Mouse (Mus musculus): ENCODE measurements at regions not wholly inside any gene's neighbourhood (a gene's known extent, or its start where the extent isn't known, plus 50 kb on each side); places are given as distances from the start of the nearest gene placed in this dataset.

- TF ChIP-seq CTCF (IDR thresholded peaks at IDR 0.05; ENCODE audit: control insufficient read depth, insufficient read depth, insufficient replicate concordance, low read depth, low read length) (no peak), POLR2A (IDR thresholded peaks at IDR 0.05; ENCODE audit: control insufficient read depth, low read depth, low read length) (no peak)
Measured at GRCm38 (mm10) chr12:61989471-61989870, 466.5 kb downstream of the Lrfn5 start.
